Mouse (Mus musculus): Measurements from ENCODE around the gene Gm10197. TPM values are rescaled to one million over a fixed set of nuclear protein-coding genes. Genes with fewer than 3 reads are reported as not detected.

Gene Gm10197
- polyA plus RNA-seq (2014; fragmentation: Nextera tagmentation; extraction: Ambion mirVana) = 2.2 TPM in 1 of 2 replicates, not detected in the other

DNA sequence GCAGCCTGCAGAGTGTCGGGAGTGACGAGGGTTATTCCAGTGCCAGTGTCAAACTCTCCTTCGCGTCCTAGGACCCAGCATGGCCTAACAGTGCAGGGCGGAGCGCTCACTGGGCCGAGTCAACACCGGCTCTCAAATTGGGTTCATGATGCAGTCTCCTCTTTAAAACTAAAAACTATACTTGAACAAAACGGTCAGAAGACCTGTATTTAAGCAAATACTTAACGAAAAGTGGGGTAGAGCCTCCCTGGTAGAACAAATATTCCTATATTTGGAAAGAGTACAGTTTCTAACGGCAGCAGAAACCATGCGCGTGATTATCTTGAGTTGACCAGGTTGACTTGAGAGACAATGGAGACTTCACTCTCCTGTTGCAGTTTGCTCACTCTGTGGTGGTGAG, at the start of gene Gm10197:
Gene Gm10197 (minus strand): TSS at position 101 of the 400 bp plus-strand sequence.
- H3K4me3 ChIP-seq (ENCODE audit: low read depth, low read length) = no peak within 1 kb of the TSS
- no peak for ATAC-seq (replicated peaks; ENCODE audit: low FRiP score, low TSS enrichment, low read depth)
- no peaks in the 10 kb centered on the region for H3K9me3 ChIP-seq (ENCODE audit: control insufficient read depth, low read length)
- peaks cover 52% of the 10 kb centered on the region for H3K36me3 ChIP-seq (ENCODE audit: control insufficient read depth, insufficient read depth, low read length)
- 92% methylated on average over 13 of the region's 13 CpGs for WGBS
- DNase-seq (ENCODE audit: low spot score) = no peak
- peaks cover 7% of the 10 kb centered on the region; the same call in 1 of the 2 replicates for H3K4me1 ChIP-seq (replicated peaks; ENCODE audit: control insufficient read depth, insufficient read depth, low read length)
- no peak within 1 kb of the TSS for H3K9ac ChIP-seq (ENCODE audit: low read length)
- no peaks in the 10 kb centered on the region for H3K27me3 ChIP-seq (replicated peaks; ENCODE audit: control insufficient read depth, insufficient read depth, low read length)
- H3K27ac ChIP-seq (ENCODE audit: low read depth) = no peak within 1 kb of the TSS
- H3K4me2 ChIP-seq (ENCODE audit: low read length) = no peak within 1 kb of the TSS

DNA sequence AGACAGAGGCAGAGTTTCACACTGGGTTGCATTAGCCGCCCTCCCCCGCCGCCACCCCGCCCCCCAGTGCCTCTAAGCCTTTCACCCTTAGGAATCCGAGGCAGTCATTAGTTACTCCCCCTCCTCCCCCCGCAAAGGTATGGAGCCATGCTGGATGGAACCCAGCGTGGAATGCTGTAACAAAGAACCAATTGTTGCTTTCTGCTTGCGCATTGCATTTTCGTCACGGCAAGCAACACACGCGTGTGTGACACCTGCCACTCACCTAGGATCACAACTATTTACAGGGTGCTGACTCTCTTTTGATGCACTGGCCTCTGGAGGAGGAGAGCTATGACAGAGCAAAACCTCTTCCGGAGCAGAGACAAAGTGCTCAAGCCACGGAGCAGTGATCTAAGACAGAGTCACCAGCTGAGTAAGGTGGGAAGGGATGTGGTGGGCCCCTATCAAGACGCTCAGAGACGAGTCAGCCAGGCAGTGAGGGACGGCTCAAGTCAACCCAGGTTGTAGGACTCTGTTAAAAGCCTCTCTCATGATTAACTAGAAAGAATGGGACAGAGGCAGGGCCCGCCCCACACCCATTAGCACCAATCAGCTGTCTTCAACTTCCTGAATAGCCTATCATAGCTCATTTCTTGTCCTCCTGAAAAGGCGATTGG, 49.5 kb upstream of the Gm10197 start:
- H3K9ac ChIP-seq (ENCODE audit: low read length) = peak overlapping the region; percentile 10
- H3K27ac ChIP-seq (ENCODE audit: low read depth) = peak overlapping the region; percentile 16; the same call in 1 of the 2 replicates
- H3K36me3 ChIP-seq (ENCODE audit: control insufficient read depth, insufficient read depth, low read length) = no peaks in the 10 kb centered on the region
- peak overlapping the region; percentile 46 for H3K4me2 ChIP-seq (ENCODE audit: low read length)
- ATAC-seq (replicated peaks; ENCODE audit: low FRiP score, low TSS enrichment, low read depth) (peak; percentile 94), DNase-seq (ENCODE audit: low spot score) (peak; percentile 86)
- H3K27me3 ChIP-seq (replicated peaks; ENCODE audit: control insufficient read depth, insufficient read depth, low read length) = 0 out of 2 replicates have a peak, but pooled peaks cover 2% of the 10 kb centered on the region
- no peaks in the 10 kb centered on the region for H3K9me3 ChIP-seq (ENCODE audit: control insufficient read depth, low read length)
- under 1% methylated on average over 19 of the region's 19 CpGs for WGBS
- H3K4me1 ChIP-seq (replicated peaks; ENCODE audit: control insufficient read depth, insufficient read depth, low read length) = peaks cover 10% of the 10 kb centered on the region; the same call in 1 of the 2 replicates
- peak overlapping the region; percentile 22 for H3K4me3 ChIP-seq (ENCODE audit: low read depth, low read length)

DNA sequence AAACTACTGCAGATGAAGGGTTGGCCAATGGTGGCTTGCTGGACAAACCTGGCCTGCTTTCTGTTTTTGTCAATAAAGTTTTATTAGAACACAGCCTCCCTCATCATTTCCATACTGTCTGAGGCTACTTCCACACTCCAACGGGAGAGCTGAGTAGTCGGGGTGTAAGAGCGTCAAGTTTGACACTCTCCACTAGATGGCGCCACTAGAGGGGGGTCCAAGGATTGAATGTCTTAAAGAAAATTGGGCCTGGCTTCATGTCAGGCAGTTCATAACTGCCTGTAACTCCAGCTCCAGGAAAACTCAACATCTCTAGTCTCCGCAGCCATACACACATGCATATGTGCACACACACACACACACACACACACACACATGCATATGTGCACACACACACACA, 48.3 kb upstream of the Gm10197 start:
- no peak overlapping the region for H3K4me3 ChIP-seq (ENCODE audit: low read depth, low read length)
- H3K9ac ChIP-seq (ENCODE audit: low read length) = no peak overlapping the region

DNA sequence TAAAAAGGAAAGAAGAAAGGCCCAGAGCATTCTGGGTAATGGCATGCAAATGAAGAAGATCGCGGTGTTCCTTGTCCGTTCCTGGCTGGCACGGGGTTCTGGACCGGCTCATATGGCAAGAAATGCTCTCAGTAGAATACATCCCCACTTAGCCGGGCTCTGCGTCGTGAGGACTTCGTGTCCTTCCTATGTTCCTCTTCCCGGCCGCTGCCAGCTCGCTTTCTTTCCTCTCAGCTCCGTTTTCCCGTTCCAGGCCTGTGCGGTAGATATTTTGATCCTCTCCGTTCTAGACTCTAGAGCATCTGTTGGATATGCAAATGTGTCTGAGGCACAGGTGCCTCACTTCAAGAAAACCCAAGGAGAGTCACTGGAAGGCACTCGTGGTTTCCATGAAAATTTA, 43.6 kb upstream of the Gm10197 start:
- H3K27ac ChIP-seq (ENCODE audit: low read depth) = no peak overlapping the region
- H3K9ac ChIP-seq (ENCODE audit: low read length) = no peak overlapping the region
- no peaks in the 10 kb centered on the region for H3K27me3 ChIP-seq (replicated peaks; ENCODE audit: control insufficient read depth, insufficient read depth, low read length)
- H3K4me2 ChIP-seq (ENCODE audit: low read length) = no peak overlapping the region
- peaks cover 13% of the 10 kb centered on the region for H3K4me1 ChIP-seq (replicated peaks; ENCODE audit: control insufficient read depth, insufficient read depth, low read length)
- no peaks in the 10 kb centered on the region for H3K36me3 ChIP-seq (ENCODE audit: control insufficient read depth, insufficient read depth, low read length)
- DNase-seq (ENCODE audit: low spot score) (no peak), ATAC-seq (replicated peaks; ENCODE audit: low FRiP score, low TSS enrichment, low read depth) (no peak)
- H3K9me3 ChIP-seq (ENCODE audit: control insufficient read depth, low read length) = no peaks in the 10 kb centered on the region
- H3K4me3 ChIP-seq (ENCODE audit: low read depth, low read length) = no peak overlapping the region
- 83% methylated on average over 17 of the region's 17 CpGs for WGBS

More for the DNA sequence above, 48.3 kb upstream of the Gm10197 start:
- 44% methylated on average over 5 of the region's 5 CpGs for WGBS
- H3K27me3 ChIP-seq (replicated peaks; ENCODE audit: control insufficient read depth, insufficient read depth, low read length) = 0 out of 2 replicates have a peak, but pooled peaks cover 2% of the 10 kb centered on the region
- peak; percentile 72 for DNase-seq (ENCODE audit: low spot score)
- no peaks in the 10 kb centered on the region for H3K36me3 ChIP-seq (ENCODE audit: control insufficient read depth, insufficient read depth, low read length)
- no peak for ATAC-seq (replicated peaks; ENCODE audit: low FRiP score, low TSS enrichment, low read depth)
- H3K27ac ChIP-seq (ENCODE audit: low read depth) = no peak overlapping the region
- no peaks in the 10 kb centered on the region for H3K9me3 ChIP-seq (ENCODE audit: control insufficient read depth, low read length)
- H3K4me1 ChIP-seq (replicated peaks; ENCODE audit: control insufficient read depth, insufficient read depth, low read length) = peaks cover 10% of the 10 kb centered on the region; the same call in 1 of the 2 replicates
- H3K4me2 ChIP-seq (ENCODE audit: low read length) = no peak overlapping the region

DNA sequence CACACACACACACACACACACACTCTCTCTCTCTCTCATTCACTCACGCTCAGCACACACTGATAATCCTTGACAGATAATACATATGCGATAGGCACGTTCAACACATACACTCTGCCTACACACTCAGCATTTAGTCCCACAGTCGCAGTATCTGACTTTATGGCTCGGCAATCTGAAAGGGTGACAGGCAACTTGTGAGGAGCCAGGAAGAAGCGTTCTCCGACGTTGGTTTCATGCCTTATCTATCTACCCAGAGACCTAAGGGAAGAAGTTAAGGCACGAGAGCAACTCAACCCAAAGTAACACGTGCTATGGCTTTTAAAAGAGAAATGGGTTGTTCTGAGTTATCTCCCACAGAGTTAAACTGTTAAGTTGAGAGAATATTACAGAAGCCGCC, 43.1 kb upstream of the Gm10197 start:
- Histone ChIP-seq H3K27me3 (replicated peaks; ENCODE audit: control insufficient read depth, insufficient read depth, low read length) (no peaks in the 10 kb centered on the region), H3K4me1 (replicated peaks; ENCODE audit: control insufficient read depth, insufficient read depth, low read length) (peaks cover 18% of the 10 kb centered on the region), H3K36me3 (ENCODE audit: control insufficient read depth, insufficient read depth, low read length) (no peaks in the 10 kb centered on the region), H3K27ac (ENCODE audit: low read depth) (no peak overlapping the region), H3K9me3 (ENCODE audit: control insufficient read depth, low read length) (no peaks in the 10 kb centered on the region), H3K9ac (ENCODE audit: low read length) (no peak overlapping the region), H3K4me2 (ENCODE audit: low read length) (no peak overlapping the region), H3K4me3 (ENCODE audit: low read depth, low read length) (no peak overlapping the region)
- 70% methylated on average over 11 of the region's 11 CpGs for WGBS
- no peak for DNase-seq (ENCODE audit: low spot score)
- no peak for ATAC-seq (replicated peaks; ENCODE audit: low FRiP score, low TSS enrichment, low read depth)

DNA sequence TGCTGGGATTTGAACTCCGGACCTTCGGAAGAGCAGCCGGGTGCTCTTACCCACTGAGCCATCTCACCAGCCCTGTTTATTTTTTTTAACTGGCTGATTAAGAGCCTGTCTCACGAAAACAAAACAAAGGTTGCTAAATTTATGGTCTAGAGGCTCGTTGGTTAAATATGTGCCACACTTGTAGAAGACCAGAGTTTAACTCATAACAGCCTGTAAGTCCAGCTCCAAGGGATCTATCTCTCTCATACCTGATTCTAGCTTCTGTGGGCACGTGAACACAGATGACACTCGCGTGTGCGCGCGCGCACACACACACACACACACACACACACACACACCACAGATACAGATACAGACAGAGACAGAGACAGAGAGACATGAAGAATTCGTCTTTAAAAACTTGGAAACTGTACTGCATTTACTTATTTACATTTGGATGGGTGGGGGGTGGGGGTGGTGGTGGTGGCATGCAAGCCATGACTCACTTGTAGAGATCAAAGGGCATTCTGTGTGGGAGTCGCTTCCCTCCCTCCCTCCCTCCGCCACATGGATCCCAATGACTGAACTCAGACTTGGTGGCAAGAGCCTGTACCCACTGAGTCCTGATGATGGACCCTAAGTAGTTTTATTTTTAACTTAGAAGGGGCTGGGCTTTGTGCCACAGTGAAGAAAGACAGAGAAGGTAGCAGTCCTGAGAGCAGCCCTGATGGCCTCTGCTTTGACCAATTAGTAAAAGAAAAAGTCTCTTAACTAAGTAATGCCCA, 42.2 kb upstream of the Gm10197 start:
- WGBS = 69% methylated on average over 15 of the region's 15 CpGs

DNA sequence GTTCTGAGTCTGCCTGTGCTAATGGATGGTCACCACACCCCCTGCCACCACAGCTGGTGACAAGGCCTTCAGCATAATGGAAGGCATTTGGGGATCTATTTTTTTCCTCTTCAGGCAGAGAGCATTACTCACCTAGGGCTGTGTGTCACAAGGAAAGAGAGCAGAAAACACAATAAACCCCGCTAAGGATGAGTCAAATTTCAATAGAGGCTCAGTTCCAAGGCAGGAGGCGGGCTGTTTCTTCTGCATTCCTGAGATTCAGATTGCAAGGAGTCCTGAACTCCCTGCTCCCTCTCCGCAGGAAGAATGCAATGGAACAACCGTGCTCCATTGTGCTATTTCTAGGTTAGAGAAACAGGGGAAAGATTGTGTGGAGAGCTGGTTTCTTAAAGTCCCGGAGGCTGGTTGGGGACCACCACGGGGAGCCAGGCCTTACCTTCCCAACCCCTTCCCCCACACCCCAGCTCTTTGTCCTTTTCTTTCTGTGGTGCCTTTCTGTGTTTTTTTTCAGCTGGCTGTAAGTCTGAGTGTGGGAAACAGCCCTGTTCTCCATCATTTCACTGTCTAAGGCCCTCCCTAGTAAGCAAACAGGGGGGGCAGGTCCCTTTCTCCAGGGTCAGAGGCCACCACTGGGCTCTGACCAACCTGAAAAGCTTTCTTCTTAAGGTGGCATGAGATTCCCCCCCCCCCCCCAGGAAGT, 40.7 kb upstream of the Gm10197 start:
- Histone ChIP-seq H3K4me2 (ENCODE audit: low read length) (no peak overlapping the region), H3K9me3 (ENCODE audit: control insufficient read depth, low read length) (no peaks in the 10 kb centered on the region), H3K27ac (ENCODE audit: low read depth) (peak overlapping the region; percentile 71), H3K36me3 (ENCODE audit: control insufficient read depth, insufficient read depth, low read length) (no peaks in the 10 kb centered on the region), H3K4me3 (ENCODE audit: low read depth, low read length) (no peak overlapping the region), H3K27me3 (replicated peaks; ENCODE audit: control insufficient read depth, insufficient read depth, low read length) (no peaks in the 10 kb centered on the region), H3K4me1 (replicated peaks; ENCODE audit: control insufficient read depth, insufficient read depth, low read length) (peaks cover 18% of the 10 kb centered on the region), H3K9ac (ENCODE audit: low read length) (no peak overlapping the region)
- DNase-seq (ENCODE audit: low spot score) (no peak), ATAC-seq (replicated peaks; ENCODE audit: low FRiP score, low TSS enrichment, low read depth) (no peak)
- WGBS = 20% methylated on average over 6 of the region's 6 CpGs

More for the DNA sequence above, 42.2 kb upstream of the Gm10197 start:
- H3K4me1 ChIP-seq (replicated peaks; ENCODE audit: control insufficient read depth, insufficient read depth, low read length) = peaks cover 18% of the 10 kb centered on the region
- ATAC-seq (replicated peaks; ENCODE audit: low FRiP score, low TSS enrichment, low read depth) (0 out of 2 replicates have a peak, but pooled peaks have one; percentile 32), DNase-seq (ENCODE audit: low spot score) (no peak)
- no peak overlapping the region for H3K27ac ChIP-seq (ENCODE audit: low read depth)
- H3K9ac ChIP-seq (ENCODE audit: low read length) = no peak overlapping the region
- H3K27me3 ChIP-seq (replicated peaks; ENCODE audit: control insufficient read depth, insufficient read depth, low read length) = no peaks in the 10 kb centered on the region
- H3K36me3 ChIP-seq (ENCODE audit: control insufficient read depth, insufficient read depth, low read length) = no peaks in the 10 kb centered on the region
- no peak overlapping the region for H3K4me2 ChIP-seq (ENCODE audit: low read length)
- H3K9me3 ChIP-seq (ENCODE audit: control insufficient read depth, low read length) = no peaks in the 10 kb centered on the region
- H3K4me3 ChIP-seq (ENCODE audit: low read depth, low read length) = no peak overlapping the region

DNA sequence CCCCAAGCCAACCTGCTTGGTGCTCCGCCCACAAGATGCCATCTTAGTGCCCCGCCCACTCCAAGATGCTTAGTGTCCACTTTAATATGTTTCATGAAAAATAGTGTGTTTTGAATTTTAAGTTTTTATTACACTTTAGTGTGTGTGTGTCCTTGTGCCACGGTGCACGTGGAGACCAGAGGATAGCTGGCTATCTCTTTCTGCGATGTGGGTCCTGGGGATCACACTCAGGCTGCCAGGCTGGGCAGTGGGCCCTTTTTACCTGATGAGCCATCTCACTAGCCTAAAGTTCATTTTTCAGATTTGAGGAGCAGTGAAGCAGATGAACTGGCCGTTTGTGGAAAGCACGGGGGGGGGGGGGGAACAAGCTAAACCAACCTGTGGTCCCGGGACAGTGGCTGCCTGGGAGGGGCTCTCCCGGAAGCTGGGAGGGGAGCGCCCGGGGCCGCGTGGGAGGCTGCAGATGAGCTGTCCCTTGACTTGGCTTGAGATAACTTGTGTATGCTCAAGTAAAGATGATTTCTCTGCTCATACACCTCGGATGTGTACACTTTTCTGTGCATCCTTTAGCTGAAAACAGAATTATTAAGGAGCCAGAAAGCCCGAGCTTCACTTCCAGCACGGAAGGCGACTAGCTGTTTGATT, 38.2 kb upstream of the Gm10197 start:
- 56% methylated on average over 17 of the region's 17 CpGs for WGBS
- Histone ChIP-seq H3K27me3 (replicated peaks; ENCODE audit: control insufficient read depth, insufficient read depth, low read length) (no peaks in the 10 kb centered on the region), H3K27ac (ENCODE audit: low read depth) (no peak overlapping the region), H3K9ac (ENCODE audit: low read length) (no peak overlapping the region), H3K4me1 (replicated peaks; ENCODE audit: control insufficient read depth, insufficient read depth, low read length) (peaks cover 18% of the 10 kb centered on the region), H3K4me2 (ENCODE audit: low read length) (no peak overlapping the region), H3K4me3 (ENCODE audit: low read depth, low read length) (no peak overlapping the region), H3K36me3 (ENCODE audit: control insufficient read depth, insufficient read depth, low read length) (no peaks in the 10 kb centered on the region), H3K9me3 (ENCODE audit: control insufficient read depth, low read length) (no peaks in the 10 kb centered on the region)
- no peak for DNase-seq (ENCODE audit: low spot score)
- no peak for ATAC-seq (replicated peaks; ENCODE audit: low FRiP score, low TSS enrichment, low read depth)
